Mouse (Mus musculus) brain, embryonic 14.5 days (tissue): ENCODE measurements around the gene Rai1. TPM values are rescaled to one million over a fixed set of nuclear protein-coding genes. Genes with fewer than 3 reads are reported as not detected.
A peak's percentile ranks its signal among the peaks of the same experiment; 100 is the strongest.

Source experiments
- DNase-seq: peaks from one replicate; pipeline ENCODE4 v3.0.0-alpha.2; 2011; ENCODE audit warnings: low read depth
- CTCF ChIP-seq: fragments of 200-500 bp; IDR thresholded peaks from 2 replicates; pipeline ENCODE4 v1.5.1; 2012; ENCODE audit warnings: inconsistent platforms, mild to moderate bottlenecking, moderate library complexity, borderline replicate concordance; ENCODE audit not compliant: insufficient read depth, insufficient read length; ENCODE audit errors: extremely low read depth
- POLR2A ChIP-seq: fragments of 200-500 bp; IDR thresholded peaks from 2 replicates; pipeline ENCODE4 v1.6.1; 2012; ENCODE audit warnings: mild to moderate bottlenecking, inconsistent platforms, borderline replicate concordance; ENCODE audit not compliant: poor library complexity, insufficient read depth, insufficient read length, severe bottlenecking; ENCODE audit errors: extremely low read depth
- polyA plus RNA-seq: library from polyadenylated mRNA; depleted of rRNA; stranded (reverse); fragments of >200 nt; gene quantifications from 2 replicates; pipeline ENCODE4 v1.2.3, GENCODE M21; 2012; rRNA removed

The Rai1 gene
- 65.8 and 78.4 TPM in 2 replicates for polyA plus RNA-seq

DNA sequence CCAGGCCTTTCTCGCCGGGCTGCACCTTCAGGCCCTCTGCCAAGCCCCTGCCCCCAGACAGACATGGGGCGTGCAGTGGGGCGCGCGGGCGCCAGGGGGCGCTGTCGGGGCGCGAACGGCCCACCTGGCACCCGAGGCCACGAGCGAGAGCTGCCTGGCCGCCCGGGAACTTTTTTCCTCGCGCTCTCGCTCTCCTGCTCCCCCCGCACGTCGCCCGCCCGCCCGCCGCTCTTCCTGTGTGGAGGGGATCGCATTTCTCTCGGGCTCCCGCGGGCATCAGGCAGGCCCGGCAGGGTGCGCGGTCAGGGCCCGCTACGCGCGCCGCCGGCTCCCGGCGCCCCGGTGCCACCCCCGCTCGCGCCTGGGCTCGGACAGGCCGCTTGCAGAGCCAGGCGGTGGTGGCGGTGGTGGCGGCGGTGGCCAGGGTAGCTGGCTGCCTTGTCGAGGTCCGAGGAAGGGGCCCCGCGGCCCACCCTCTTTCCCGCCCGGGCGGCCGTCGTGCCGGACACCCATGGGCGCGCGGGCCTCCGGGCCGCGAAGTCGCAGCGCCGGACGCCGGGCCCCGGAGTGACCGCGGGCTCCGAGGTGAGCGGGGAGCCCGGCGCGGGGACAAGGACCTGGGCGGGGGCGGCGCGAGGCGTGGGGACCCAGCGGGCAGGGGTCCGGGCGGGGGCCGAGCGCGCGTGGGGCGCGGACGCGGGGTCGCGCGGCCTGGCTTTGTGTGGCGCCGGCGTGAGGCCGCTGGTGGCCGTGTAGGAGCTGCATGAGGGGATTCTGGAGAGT is at the start of gene Rai1:
Rai1 (plus strand) TSS at position 204 of the 783 bp plus-strand sequence.
- peak; percentile 93 for DNase-seq
- peak; percentile 94 for TF ChIP-seq CTCF
- peak; percentile 59 for TF ChIP-seq POLR2A

GRCm38 (mm10) chr11:60056520-60056919 is 48.3 kb upstream of the Rai1 start:
- no peak for TF ChIP-seq POLR2A
- no peak for TF ChIP-seq CTCF
- DNase-seq, result no peak

GRCm38 (mm10) chr11:60057987-60058386 is 46.8 kb upstream of the Rai1 start:
- no peak for DNase-seq
- TF ChIP-seq POLR2A (no peak), CTCF (no peak)

- no peak for TF ChIP-seq CTCF
- no peak for TF ChIP-seq POLR2A
- DNase-seq, result no peak
Observed at GRCm38 (mm10) chr11:60058441-60058840, 46.4 kb upstream of the Rai1 start.

DNA sequence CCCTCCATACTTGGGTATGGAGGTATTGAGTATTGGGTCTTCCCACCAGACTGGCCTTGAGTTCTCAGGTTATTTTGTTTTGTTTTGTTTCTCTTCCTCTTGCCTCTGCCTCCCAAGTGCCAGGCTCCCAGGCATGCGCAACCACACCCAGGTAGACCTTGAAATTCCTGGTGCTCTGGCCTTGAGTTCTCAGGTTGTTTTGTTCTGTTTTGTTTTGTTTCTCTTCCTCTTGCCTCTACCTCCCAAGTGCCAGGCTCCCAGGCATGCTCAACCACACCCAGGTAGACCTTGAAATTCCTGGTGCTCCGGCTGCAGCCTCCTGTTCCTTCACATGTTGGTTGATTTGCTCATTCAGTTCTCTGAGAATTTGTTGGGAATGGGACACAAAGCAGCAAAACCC is 44.8 kb upstream of the Rai1 start:
- no peak for TF ChIP-seq CTCF
- TF ChIP-seq POLR2A, result no peak
- no peak for DNase-seq

DNA sequence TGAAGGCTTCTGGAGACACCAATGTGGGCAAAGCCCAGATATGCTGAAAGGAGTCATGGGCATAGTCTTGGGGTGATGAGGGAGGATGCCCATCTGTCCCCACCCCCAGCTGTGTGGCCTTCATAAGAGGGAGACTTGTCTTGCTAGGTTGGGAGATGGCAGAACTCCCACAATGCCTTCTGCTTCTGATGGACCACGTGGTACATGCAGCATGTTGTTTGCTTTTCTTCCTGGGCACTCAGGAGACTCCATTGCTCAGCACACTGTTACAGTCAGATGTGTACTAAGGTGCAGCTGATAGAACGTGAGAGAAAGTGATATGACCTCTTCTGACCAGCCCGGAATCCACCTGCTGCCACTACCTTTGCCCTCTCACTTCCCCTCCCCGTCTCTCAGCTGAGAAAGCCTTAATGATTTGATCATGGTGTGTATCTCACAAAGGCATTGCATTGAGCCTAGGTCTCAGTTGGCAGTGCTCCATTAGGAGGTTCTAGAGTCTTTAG is 43.3 kb upstream of the Rai1 start:
- DNase-seq, result no peak
- TF ChIP-seq POLR2A, result no peak
- no peak for TF ChIP-seq CTCF

- peak; percentile 19 for DNase-seq
- TF ChIP-seq POLR2A, result no peak
Observed at GRCm38 (mm10) chr11:60065267-60065666, 39.5 kb upstream of the Rai1 start.

GRCm38 (mm10) chr11:60067646-60068045 is 37.2 kb upstream of the Rai1 start:
- TF ChIP-seq CTCF, result no peak
- TF ChIP-seq POLR2A, result no peak
- DNase-seq, result no peak

- no peak for DNase-seq
- TF ChIP-seq CTCF, result no peak
- TF ChIP-seq POLR2A, result no peak
Observed at GRCm38 (mm10) chr11:60068631-60069030, 36.2 kb upstream of the Rai1 start.

DNA sequence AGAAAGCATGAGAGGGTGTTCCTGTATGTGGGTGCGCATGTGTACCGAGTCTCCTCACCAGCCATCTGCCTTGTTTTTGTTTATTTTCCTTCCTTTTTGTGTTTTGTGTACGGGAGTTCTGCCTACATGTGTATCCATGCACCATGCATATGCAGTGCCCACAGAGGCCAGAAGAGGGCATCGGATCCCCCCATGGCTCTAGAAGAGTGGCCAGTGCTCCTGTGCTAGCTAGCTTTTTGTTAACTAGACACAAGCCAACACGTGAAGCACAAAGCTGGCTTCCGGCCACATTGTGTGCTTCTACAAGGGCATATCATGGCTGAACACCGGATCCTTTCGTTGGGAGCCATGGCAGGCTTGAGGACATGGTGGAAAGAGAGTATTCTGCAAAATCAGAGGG is 34.2 kb upstream of the Rai1 start:
- peak; percentile 79 for DNase-seq

DNA sequence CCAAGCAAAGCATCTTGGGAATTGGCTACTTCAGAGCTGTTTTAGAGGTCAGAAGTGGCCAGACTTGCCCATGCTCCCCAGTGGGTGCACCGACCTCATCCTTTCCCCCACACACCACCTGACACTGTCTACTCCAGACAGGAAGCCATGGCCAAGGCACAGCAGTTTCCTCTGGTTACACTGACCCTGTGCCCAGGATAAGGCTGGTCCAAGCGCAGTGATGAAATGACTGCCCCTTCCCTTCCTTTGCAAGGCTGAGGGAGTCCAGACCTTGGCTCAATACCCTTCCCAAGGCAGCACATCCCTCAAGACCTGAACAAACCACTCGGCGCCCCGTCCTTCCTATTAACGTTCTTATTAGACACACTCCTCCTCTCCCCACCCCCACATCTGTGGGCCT is 33.6 kb upstream of the Rai1 start:
- no peak for TF ChIP-seq CTCF
- no peak for TF ChIP-seq POLR2A
- DNase-seq, result no peak

More for the DNA sequence above, 34.2 kb upstream of the Rai1 start:
- no peak for TF ChIP-seq POLR2A
- peak; percentile 81 for TF ChIP-seq CTCF

DNA sequence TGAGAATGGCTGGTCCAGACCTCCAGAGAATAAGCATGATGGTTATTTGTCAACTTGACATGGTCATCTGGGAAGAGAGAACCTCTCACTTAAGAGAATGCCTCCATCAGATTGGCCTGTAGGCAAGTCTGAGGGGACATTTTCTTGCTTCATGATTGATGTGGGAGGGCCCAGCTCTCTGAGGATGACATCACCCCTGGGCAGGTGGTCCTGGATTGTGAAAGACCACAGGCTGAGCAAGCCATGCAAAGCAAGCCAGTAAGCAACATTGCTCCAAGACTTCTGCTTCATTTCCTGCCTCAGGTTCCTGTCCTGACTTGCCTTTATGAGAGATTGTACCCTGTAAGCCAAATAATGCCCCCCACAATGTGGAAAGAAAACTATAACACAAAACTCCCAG is 31.7 kb upstream of the Rai1 start:
- TF ChIP-seq CTCF (no peak), POLR2A (no peak)
- no peak for DNase-seq
